Mouse (Mus musculus) stomach, postnatal 0 days (tissue): ENCODE data around the gene Ube2g2.

ENCODE experiments used
- CTCF ChIP-seq: IDR thresholded peaks from 2 replicates; pipeline ENCODE4 v1.5.1; 2016; ENCODE audit warnings: antibody characterized with exemption, low read depth, mild to moderate bottlenecking, moderate library complexity
- EP300 ChIP-seq: optimal IDR thresholded peaks from 2 replicates; pipeline ENCODE3; 2016; ENCODE audit warnings: antibody characterized with exemption

- peak; percentile 92 for TF ChIP-seq CTCF
- TF ChIP-seq EP300: no peak
Measured at GRCm38 (mm10) chr10:77590812-77591211, 31.3 kb upstream of the Ube2g2 start.
